Mouse (Mus musculus) midbrain, embryonic 14.5 days (tissue): ENCODE results near the gene Pak3. TPM values are rescaled to one million over a fixed set of nuclear protein-coding genes. Genes with fewer than 3 reads are reported as not detected.
A peak's percentile ranks its signal among the peaks of the same experiment; 100 is the strongest.

Source experiments
- ATAC-seq: fragments of 200-750 bp; cut with Nextera tagmentation; 2 replicates; pipeline ENCODE4 v1.8.0; 2017; ENCODE audit warnings: moderate number of reproducible peaks, moderate library complexity; ENCODE audit not compliant: low FRiP score, low TSS enrichment
- DNase-seq: peaks from one replicate; pipeline ENCODE4 v3.0.0-alpha.2; 2015
- H3K27ac ChIP-seq: fragments of 300-500 bp; sonication (generic); replicated peaks from 2 replicates; pipeline ENCODE4 v1.5.1; 2014; ENCODE audit warnings: mild to moderate bottlenecking, low read depth, low read length, moderate library complexity
- H3K27me3 ChIP-seq: fragments of 300-500 bp; sonication (generic); 2 replicates; pipeline ENCODE4 v1.6.1; 2014; ENCODE audit warnings: low read length, control low read depth, mixed read lengths; ENCODE audit not compliant: control insufficient read depth, insufficient read depth
- H3K36me3 ChIP-seq: fragments of 300-500 bp; sonication (generic); 2 replicates; pipeline ENCODE4 v1.6.1; 2014; ENCODE audit warnings: low read length, control low read depth; ENCODE audit not compliant: control insufficient read depth, insufficient read depth
- H3K4me1 ChIP-seq: fragments of 300-500 bp; sonication (generic); 2 replicates; pipeline ENCODE4 v1.6.1; 2014; ENCODE audit warnings: mild to moderate bottlenecking, antibody characterized with exemption, low read length, control low read depth; ENCODE audit not compliant: control insufficient read depth, insufficient read depth
- H3K4me2 ChIP-seq: fragments of 300-500 bp; sonication (generic); 2 replicates; pipeline ENCODE4 v1.6.1; 2014; ENCODE audit warnings: mild to moderate bottlenecking, low read length, moderate library complexity
- H3K4me3 ChIP-seq: fragments of 300-500 bp; sonication (generic); replicated peaks from 2 replicates; pipeline ENCODE4 v1.5.1; 2014; ENCODE audit warnings: low read depth, low read length
- H3K9ac ChIP-seq: fragments of 300-500 bp; sonication (generic); replicated peaks from 2 replicates; pipeline ENCODE4 v1.6.1; 2014; ENCODE audit warnings: mild to moderate bottlenecking, low read length, moderate library complexity
- H3K9me3 ChIP-seq: fragments of 300-500 bp; sonication (generic); 2 replicates; pipeline ENCODE4 v1.6.1; 2016; ENCODE audit warnings: low read length, control low read depth, mixed read lengths; ENCODE audit not compliant: control insufficient read depth
- WGBS: fragments of 180-500 bp; shearing (Covaris S2); extraction: QIAGEN DNeasy Blood & Tissue Kit; methylation state at CpG from one replicate; pipeline ENCODE4 v1.1.7; 2014; 5-methylcytosine and 5-hydroxymethylcytosine counted together
- polyA plus RNA-seq: library from polyadenylated mRNA; unstranded; fragments of >200 nt; fragmentation: Nextera tagmentation; extraction: Ambion mirVana; gene quantifications from 2 replicates; pipeline ENCODE4 v1.2.1, GENCODE M21; 2014

The Pak3 gene
- polyA plus RNA-seq, 1 experiment from 2014 or later = 249 TPM

DNA sequence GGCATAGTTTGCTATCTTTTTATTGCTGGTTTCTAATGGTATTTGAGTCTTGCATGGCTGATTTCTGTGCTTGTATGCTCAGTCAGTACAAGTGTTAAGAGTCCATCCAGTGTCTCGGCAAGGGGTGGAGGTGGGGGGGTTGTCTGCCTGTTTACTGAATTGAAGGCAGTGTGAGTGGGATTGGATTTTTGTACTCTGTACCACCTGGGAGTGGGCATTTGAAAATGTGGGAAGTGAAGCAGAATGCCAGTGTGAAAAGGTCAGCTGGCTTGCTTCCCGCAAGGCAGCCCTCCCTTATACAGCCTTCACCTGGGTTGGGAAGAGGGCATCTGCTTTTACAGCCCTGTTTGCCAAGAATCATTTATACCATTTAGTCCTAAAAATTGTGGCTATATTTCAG, 125.5 kb downstream of the Pak3 start:
- H3K9me3 ChIP-seq = no peaks in the 10 kb centered on the region
- H3K4me3 ChIP-seq = no peak overlapping the region
- H3K36me3 ChIP-seq = no peaks in the 10 kb centered on the region
- H3K27ac ChIP-seq = no peak overlapping the region
- DNase-seq (no peak), ATAC-seq (no peak)
- H3K9ac ChIP-seq = no peak overlapping the region
- WGBS = 55% methylated on average over 2 of the region's 2 CpGs
- H3K4me1 ChIP-seq = no peaks in the 10 kb centered on the region
- no peaks in the 10 kb centered on the region; the same call in 1 of the 2 replicates for H3K27me3 ChIP-seq
- no peak overlapping the region for H3K4me2 ChIP-seq

DNA sequence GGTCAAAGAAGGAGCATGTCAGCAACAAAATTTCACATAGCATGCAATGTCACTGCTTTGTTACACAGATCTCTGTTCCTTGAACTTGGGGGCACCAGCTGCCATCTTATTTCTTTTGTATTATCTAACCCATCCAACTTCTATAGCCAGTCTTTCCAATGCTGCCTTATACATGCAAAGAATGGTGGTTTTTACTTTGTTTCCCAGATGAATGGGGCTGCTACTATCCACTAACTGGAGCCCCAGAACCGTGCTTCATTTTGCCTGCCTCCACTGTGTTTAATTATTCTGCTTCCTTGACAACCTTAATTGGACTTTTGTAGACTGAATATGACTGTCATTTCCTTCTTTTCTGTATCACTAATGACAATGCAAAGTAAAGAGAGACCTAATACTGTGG, 126.4 kb downstream of the Pak3 start:
- Histone ChIP-seq H3K36me3 (no peaks in the 10 kb centered on the region), H3K4me1 (no peaks in the 10 kb centered on the region), H3K27me3 (no peaks in the 10 kb centered on the region; the same call in 1 of the 2 replicates), H3K4me3 (no peak overlapping the region), H3K27ac (no peak overlapping the region), H3K9me3 (no peaks in the 10 kb centered on the region), H3K9ac (no peak overlapping the region), H3K4me2 (no peak overlapping the region)
- 8% methylated on average over 1 of the region's 1 CpGs for WGBS
- DNase-seq = no peak
- no peak for ATAC-seq

DNA sequence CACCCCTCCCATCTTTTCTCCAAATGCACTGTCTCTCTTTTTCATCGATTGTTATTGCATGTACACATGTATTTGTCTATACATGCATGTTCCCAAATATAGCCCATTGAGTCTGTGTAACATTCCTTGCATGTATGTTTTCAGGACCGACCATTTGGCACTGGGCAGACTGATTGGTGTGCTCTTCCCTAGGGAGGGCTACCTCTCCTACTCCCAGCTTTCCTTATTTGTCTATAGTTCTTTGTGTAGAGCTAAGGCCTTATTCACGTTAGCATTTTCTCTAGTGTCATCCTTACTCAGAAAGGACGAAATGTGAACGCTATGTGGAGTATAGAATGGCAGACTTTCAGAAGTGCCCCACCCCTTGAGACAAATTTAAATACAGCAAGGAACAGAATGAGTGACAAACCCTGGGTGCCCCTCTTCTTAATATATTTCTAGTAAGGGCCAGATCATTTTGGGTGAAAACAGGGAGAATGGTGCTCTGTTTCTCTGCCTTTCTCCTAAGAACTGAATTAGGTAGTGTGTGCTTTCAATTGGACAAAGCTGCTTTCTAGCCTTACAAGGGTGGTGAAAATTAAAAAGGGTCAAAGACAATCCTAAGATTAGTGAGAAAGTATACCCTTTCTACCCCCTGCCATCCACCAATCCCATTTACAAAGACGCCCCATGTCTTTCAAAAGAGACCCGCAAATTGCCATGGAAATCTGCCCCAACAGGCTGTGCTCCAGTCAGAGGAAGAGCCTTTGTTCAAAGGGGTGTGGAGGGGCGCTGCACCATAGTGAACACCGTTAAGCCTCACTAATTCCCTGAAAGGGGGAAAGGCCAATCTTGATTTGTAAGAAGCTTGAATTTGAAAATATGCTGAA, 136.2 kb downstream of the Pak3 start:
- Histone ChIP-seq H3K4me3 (no peak overlapping the region), H3K4me1 (no peaks in the 10 kb centered on the region), H3K9me3 (no peaks in the 10 kb centered on the region), H3K27ac (peak overlapping the region; percentile 76), H3K36me3 (no peaks in the 10 kb centered on the region), H3K9ac (no peak overlapping the region), H3K4me2 (no peak overlapping the region), H3K27me3 (peaks cover 18% of the 10 kb centered on the region; the same call in 1 of the 2 replicates)
- DNase-seq (peak; percentile 70), ATAC-seq (peak; percentile 87; the same call in 1 of the 2 replicates)
- 26% methylated on average over 9 of the region's 9 CpGs for WGBS

DNA sequence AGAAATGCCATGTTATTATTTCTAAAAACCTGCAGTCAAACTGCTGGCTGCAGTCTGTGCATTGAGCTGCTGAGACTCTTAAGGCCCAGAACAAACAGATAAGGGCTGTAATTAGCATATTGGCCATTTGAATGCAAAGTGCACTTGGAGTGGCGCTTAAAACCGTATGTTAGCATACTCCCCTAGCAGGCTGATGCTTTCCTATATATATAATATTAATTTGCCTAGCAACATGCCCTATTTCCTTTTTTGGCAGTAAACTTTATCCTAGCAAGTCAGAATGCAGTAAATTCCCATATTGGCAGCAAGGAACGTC, 136.7 kb downstream of the Pak3 start:
- ATAC-seq (peak; percentile 76; the same call in 1 of the 2 replicates), DNase-seq (no peak)
- H3K4me2 ChIP-seq = no peak overlapping the region
- H3K9me3 ChIP-seq = no peaks in the 10 kb centered on the region
- no peak overlapping the region for H3K4me3 ChIP-seq
- no peak overlapping the region for H3K9ac ChIP-seq
- WGBS = 24% methylated on average over 3 of the region's 3 CpGs
- peak overlapping the region; percentile 76 for H3K27ac ChIP-seq
- peaks cover 18% of the 10 kb centered on the region; the same call in 1 of the 2 replicates for H3K27me3 ChIP-seq
- H3K4me1 ChIP-seq = no peaks in the 10 kb centered on the region
- no peaks in the 10 kb centered on the region for H3K36me3 ChIP-seq

DNA sequence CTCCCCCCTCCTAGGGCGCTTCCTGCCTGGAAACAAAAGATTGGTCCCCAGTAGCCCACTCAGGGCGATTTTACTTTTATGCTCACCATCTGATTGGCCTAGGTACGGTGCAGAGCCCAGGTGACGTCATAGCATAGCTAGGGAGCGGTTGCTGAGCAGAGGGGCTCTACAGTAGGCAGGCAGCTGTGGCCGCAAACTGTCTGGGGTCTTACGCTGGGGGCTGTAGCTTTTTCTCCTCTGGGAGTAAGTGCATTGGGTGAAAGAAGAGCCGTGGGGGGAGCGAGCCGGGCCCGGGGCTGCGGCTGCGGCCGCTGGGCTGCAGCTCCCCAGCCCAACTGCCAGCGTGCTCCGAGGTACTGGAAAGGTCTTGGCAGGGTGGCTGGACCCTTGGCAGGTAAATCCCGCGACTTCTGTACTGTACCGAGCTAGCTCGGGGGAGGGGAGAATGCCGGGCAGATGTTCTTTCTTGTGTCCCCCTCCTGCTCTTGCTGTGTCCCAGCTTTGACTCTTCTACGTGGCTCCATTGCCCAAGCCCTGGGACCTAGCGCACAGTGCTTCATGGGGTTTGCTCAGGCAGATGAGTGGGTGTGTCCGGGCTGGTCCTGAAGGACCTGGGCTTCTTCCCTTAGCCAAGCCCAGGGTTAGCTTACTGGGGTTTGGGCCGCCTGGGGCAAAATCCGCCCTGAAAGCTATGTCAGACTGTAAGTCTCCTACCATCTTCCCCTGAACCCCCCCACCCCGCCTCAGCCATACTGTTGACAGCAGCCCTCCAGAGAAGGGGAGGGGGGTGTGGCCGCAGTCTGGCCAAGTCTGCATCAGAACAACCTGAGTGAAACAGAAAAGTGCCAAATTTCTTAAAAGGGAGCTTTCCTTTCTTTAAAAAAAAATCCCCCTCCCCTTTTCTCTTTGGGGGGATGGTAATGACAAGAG, 146.1 kb downstream of the Pak3 start:
- Histone ChIP-seq H3K9ac (peak overlapping the region; percentile 68), H3K9me3 (no peaks in the 10 kb centered on the region), H3K4me2 (peak overlapping the region; percentile 54), H3K27me3 (peaks cover 3% of the 10 kb centered on the region; the same call in 1 of the 2 replicates), H3K4me1 (no peaks in the 10 kb centered on the region), H3K36me3 (no peaks in the 10 kb centered on the region), H3K27ac (peak overlapping the region; percentile 73), H3K4me3 (peak overlapping the region; percentile 51)
- ATAC-seq (peak; percentile 95), DNase-seq (peak; percentile 88)
- WGBS = 30% methylated on average over 28 of the region's 28 CpGs

DNA sequence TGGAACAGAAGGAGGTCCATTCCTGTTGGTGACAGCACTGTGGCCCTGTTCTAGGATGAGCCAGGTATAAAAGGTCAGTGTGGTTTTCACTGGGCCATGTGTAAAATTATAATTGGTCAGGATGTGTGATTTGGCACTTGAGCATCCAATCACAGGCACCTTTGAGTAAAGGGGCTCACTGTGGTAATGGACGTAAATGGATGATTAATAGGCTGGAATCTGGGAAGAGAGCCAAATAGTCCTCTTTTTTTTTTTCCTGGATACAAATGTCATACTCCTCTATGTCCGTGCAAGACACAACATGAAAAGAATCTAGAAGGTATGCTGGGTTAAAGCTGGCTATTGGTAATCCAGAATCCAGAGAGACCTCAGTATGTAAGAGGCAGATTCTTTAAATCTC, 147.4 kb downstream of the Pak3 start:
- Histone ChIP-seq H3K27ac (no peak overlapping the region), H3K4me1 (no peaks in the 10 kb centered on the region), H3K9me3 (no peaks in the 10 kb centered on the region), H3K36me3 (no peaks in the 10 kb centered on the region), H3K4me3 (peak overlapping the region; percentile 51), H3K27me3 (peaks cover 3% of the 10 kb centered on the region; the same call in 1 of the 2 replicates), H3K4me2 (peak overlapping the region; percentile 54), H3K9ac (no peak overlapping the region; the same call in 1 of the 2 replicates)
- DNase-seq (no peak), ATAC-seq (no peak)
- 29% methylated on average over 2 of the region's 2 CpGs for WGBS

DNA sequence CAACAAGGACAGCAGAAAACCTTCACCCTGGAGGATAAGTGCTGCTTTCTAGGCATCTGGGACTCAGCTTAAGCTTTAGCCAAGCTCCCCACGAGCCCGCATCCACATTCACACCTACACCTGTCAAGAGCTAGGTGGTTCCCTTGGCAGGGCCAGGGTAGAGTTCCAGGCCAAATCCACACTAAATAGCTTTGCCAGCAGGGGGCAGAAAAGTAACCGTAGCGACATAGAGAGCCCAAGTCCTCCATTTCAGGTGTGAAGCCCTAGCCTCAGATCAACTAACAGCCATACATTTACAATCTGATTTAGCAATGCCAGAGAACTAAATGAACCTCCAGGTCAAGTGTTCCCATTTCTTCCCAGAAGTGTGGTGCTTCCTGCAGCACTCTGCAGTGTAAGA, 148.6 kb downstream of the Pak3 start:
- Histone ChIP-seq H3K9ac (no peak overlapping the region), H3K27me3 (peaks cover 2% of the 10 kb centered on the region; the same call in 1 of the 2 replicates), H3K27ac (no peak overlapping the region), H3K36me3 (no peaks in the 10 kb centered on the region), H3K9me3 (no peaks in the 10 kb centered on the region), H3K4me1 (no peaks in the 10 kb centered on the region), H3K4me3 (peak overlapping the region; percentile 15; the same call in 1 of the 2 replicates), H3K4me2 (peak overlapping the region; percentile 54)
- DNase-seq (peak; percentile 65), ATAC-seq (no peak)
- WGBS = 35% methylated on average over 4 of the region's 4 CpGs

DNA sequence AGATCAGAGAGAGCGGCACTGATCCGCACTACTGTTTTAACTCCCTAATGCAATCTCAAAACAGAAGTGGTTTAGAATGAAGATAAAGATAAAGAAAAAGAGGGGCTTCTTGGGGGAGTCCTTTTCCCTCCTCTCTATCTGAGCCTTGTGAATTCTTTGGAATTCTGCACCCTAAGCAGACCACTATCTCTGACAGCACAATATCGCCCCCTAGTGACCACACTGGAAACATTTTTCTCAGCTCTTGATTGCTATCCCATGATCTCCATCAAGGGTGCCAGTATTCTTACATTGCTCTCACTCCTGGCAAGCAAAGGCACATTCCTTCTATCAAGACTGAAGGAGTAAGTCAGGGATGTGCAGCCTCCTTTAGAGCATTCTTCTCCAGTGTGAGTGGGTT, 149.9 kb downstream of the Pak3 start:
- 40% methylated on average over 3 of the region's 3 CpGs for WGBS
- ATAC-seq = no peak
- Histone ChIP-seq H3K27me3 (no peaks in the 10 kb centered on the region), H3K4me2 (0 out of 2 replicates have a peak overlapping the region, but pooled peaks have one; percentile 54), H3K9me3 (no peaks in the 10 kb centered on the region), H3K27ac (no peak overlapping the region), H3K9ac (no peak overlapping the region), H3K4me1 (no peaks in the 10 kb centered on the region), H3K36me3 (no peaks in the 10 kb centered on the region), H3K4me3 (no peak overlapping the region)
- DNase-seq = peak; percentile 84
